Mouse (Mus musculus) lung, embryonic 14.5 days (tissue): ENCODE measurements around the gene Car6. TPM values are rescaled to one million over a fixed set of nuclear protein-coding genes. Genes with fewer than 3 reads are reported as not detected.

Source experiments
- ATAC-seq: fragments of 200-750 bp; cut with Nextera tagmentation; 2 replicates; pipeline ENCODE4 v1.8.0; 2017; ENCODE audit warnings: mild to moderate bottlenecking, moderate TSS enrichment, moderate library complexity; ENCODE audit not compliant: insufficient read depth
- DNase-seq: peaks from one replicate; pipeline ENCODE4 v3.0.0-alpha.2; 2015
- H3K27ac ChIP-seq: fragments of 300-500 bp; sonication (generic); 2 replicates; pipeline ENCODE4 v1.5.1; 2014; ENCODE audit warnings: low read depth, mild to moderate bottlenecking, moderate library complexity
- H3K27me3 ChIP-seq: fragments of 300-500 bp; sonication (generic); 2 replicates; pipeline ENCODE4 v1.6.1; 2014; ENCODE audit warnings: low read length, control low read depth; ENCODE audit not compliant: insufficient read depth
- H3K36me3 ChIP-seq: fragments of 300-500 bp; sonication (generic); 2 replicates; pipeline ENCODE4 v1.6.1; 2014; ENCODE audit warnings: control low read depth; ENCODE audit not compliant: insufficient read depth
- H3K4me1 ChIP-seq: fragments of 300-500 bp; sonication (generic); 2 replicates; pipeline ENCODE4 v1.6.1; 2014; ENCODE audit warnings: antibody characterized with exemption, control low read depth; ENCODE audit not compliant: insufficient read depth
- H3K4me2 ChIP-seq: fragments of 300-500 bp; sonication (generic); 2 replicates; pipeline ENCODE4 v1.6.1; 2014; ENCODE audit warnings: mild to moderate bottlenecking
- H3K4me3 ChIP-seq: fragments of 300-500 bp; sonication (generic); 2 replicates; pipeline ENCODE4 v1.5.1; 2014; ENCODE audit warnings: low read depth, low read length
- H3K9ac ChIP-seq: fragments of 300-500 bp; sonication (generic); 2 replicates; pipeline ENCODE4 v1.6.1; 2014
- H3K9me3 ChIP-seq: fragments of 300-500 bp; sonication (generic); 2 replicates; pipeline ENCODE4 v1.6.1; 2016; ENCODE audit warnings: low read depth, low read length, control low read depth
- CTCF ChIP-seq: IDR thresholded peaks from 2 replicates; pipeline ENCODE4 v1.5.1; 2016; ENCODE audit warnings: antibody characterized with exemption, low read depth
- WGBS: fragments of 180-500 bp; shearing (Covaris S2); extraction: QIAGEN DNeasy Blood & Tissue Kit; methylation state at CpG from one replicate; pipeline ENCODE4 v1.1.7; 2014; 5-methylcytosine and 5-hydroxymethylcytosine counted together
- polyA plus RNA-seq: library from polyadenylated mRNA; unstranded; fragments of >200 nt; fragmentation: Nextera tagmentation; extraction: Ambion mirVana; gene quantifications from 2 replicates; pipeline ENCODE4 v1.2.1, GENCODE M21; 2014

The Car6 gene
- polyA plus RNA-seq, 1 experiment from 2014 or later, result not detected

DNA sequence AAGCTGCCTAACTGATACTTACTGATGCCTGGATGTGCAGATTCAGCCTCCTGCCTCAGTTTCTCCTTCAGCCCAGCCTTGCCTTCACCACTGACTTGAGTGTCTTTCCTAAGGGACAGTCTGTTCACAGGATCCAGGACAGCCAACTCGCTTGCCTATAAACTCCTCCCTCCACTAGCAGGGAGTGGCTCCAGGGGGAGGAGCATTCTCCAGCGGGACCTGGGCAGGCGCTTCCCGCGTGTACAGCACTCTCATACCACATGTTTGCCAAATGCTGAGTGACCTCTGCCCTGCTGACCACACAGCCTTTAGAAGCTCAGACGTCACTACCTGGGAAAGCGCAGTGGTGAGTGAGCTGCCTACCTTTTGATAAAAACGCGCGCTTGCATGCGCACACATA is 19.5 kb upstream of the Car6 start:
- Histone ChIP-seq H3K9me3 (no peaks in the 10 kb centered on the region), H3K4me1 (peaks cover 2% of the 10 kb centered on the region; the same call in 1 of the 2 replicates), H3K27ac (no peak overlapping the region), H3K4me3 (peak overlapping the region; percentile 18), H3K4me2 (peak overlapping the region; percentile 58), H3K9ac (0 out of 2 replicates have a peak overlapping the region, but pooled peaks have one; percentile 3), H3K27me3 (no peaks in the 10 kb centered on the region), H3K36me3 (no peaks in the 10 kb centered on the region)
- ATAC-seq, result peak; percentile 67
- peak; percentile 70 for DNase-seq
- no peak for TF ChIP-seq CTCF
- WGBS, result 10% methylated on average over 11 of the region's 11 CpGs

DNA sequence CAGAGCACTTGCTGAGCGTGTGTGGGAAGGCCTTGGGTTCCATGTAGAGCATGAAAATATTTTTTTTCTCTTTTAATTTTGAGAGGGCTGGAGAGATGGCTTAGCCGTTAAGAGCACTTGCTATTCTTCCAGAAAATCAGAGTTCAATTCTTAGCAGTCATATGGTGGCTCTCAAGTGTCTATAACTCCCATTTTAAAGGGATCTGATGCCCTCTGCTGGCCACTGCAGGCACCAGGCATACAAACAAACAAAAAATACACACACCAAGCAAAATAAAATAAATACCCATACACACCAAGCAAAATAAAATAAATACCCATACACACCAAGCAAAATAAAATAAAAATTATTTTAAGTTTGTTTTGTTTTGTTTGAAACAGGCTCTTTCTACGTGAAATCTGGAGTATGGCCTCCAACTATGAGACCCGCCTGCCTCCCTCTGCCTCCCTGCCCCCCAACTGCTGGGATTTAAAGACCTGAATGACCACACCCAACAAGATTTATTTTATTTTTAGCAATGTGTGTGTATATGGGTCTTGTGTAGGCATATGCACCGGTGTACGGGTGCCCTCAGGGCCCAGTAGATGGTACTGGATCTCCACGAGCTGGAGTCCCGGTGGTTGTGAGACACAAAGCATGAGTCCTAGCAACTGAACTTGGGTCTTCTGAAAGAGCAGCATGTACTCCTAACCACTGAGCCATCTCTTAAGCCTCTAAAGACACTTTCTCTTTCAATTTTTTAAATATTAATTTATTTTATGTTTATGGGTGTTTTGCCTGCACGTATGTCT is 18.6 kb upstream of the Car6 start:
- no peak overlapping the region for H3K4me2 ChIP-seq
- no peaks in the 10 kb centered on the region for H3K27me3 ChIP-seq
- DNase-seq (peak; percentile 88), ATAC-seq (peak; percentile 47; the same call in 1 of the 2 replicates)
- WGBS, result 71% methylated on average over 9 of the region's 9 CpGs
- H3K4me1 ChIP-seq, result peaks cover 2% of the 10 kb centered on the region; the same call in 1 of the 2 replicates
- no peaks in the 10 kb centered on the region for H3K36me3 ChIP-seq
- no peaks in the 10 kb centered on the region for H3K9me3 ChIP-seq
- H3K27ac ChIP-seq, result no peak overlapping the region
- no peak overlapping the region for H3K4me3 ChIP-seq
- no peak overlapping the region for H3K9ac ChIP-seq
- TF ChIP-seq CTCF, result peak; percentile 74

DNA sequence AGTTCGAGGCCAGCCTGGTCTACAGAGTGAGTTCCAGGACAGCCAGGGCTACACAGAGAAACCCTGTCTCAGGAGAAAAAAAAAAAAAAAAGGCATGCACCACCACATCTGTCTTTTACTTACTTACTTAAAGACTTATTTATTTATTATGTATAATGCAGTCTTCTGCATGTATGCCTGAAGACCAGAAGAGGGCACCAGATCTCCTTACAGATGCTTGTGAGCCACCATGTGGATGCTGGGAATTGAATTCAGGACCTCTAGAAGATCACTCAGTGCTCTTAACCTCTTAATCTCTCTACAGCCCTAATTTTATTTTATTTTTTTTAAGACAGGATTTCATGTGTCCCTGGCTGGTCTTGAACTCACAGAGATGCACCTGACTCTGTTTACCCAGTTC is 16.8 kb upstream of the Car6 start:
- Histone ChIP-seq H3K4me3 (no peak overlapping the region), H3K9ac (no peak overlapping the region), H3K27me3 (no peaks in the 10 kb centered on the region), H3K27ac (no peak overlapping the region), H3K9me3 (no peaks in the 10 kb centered on the region), H3K36me3 (no peaks in the 10 kb centered on the region), H3K4me1 (peaks cover 2% of the 10 kb centered on the region; the same call in 1 of the 2 replicates), H3K4me2 (no peak overlapping the region)
- ATAC-seq (no peak), DNase-seq (no peak)
- TF ChIP-seq CTCF, result 0 out of 2 replicates have a peak, but pooled peaks have one; percentile 18
- WGBS, result 67% methylated on average over 1 of the region's 1 CpGs

DNA sequence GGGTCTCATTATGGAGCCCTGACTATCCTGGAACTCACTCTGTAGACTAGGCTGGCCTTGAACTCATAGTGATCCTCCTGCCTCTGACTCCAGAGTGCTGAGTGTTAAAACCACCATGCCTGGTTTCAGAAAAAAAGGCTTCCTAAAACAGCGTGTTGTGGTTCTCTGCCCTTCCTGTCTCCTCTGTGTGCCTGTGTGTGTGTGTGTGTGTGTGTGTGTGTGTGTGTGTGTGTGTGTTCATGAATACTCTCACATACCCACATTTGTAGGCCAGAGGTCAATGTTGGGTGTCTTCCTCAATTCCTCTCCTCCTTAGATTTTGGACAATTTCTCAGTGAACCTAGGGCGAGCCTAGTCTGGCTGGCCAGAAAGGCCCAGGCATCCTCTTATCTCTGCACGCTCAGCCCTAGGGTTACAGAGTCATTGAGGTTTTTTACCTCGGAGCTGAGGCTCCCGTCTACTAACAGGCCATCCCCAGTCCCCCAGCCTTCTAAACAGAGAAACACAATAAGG is 16.0 kb upstream of the Car6 start:
- ATAC-seq, result no peak
- no peak overlapping the region for H3K4me2 ChIP-seq
- no peak overlapping the region for H3K4me3 ChIP-seq
- DNase-seq, result no peak
- no peak overlapping the region for H3K27ac ChIP-seq
- no peaks in the 10 kb centered on the region for H3K27me3 ChIP-seq
- TF ChIP-seq CTCF, result no peak
- 67% methylated on average over 5 of the region's 5 CpGs for WGBS
- no peak overlapping the region for H3K9ac ChIP-seq
- H3K36me3 ChIP-seq, result no peaks in the 10 kb centered on the region
- peaks cover 2% of the 10 kb centered on the region; the same call in 1 of the 2 replicates for H3K4me1 ChIP-seq
- H3K9me3 ChIP-seq, result no peaks in the 10 kb centered on the region

DNA sequence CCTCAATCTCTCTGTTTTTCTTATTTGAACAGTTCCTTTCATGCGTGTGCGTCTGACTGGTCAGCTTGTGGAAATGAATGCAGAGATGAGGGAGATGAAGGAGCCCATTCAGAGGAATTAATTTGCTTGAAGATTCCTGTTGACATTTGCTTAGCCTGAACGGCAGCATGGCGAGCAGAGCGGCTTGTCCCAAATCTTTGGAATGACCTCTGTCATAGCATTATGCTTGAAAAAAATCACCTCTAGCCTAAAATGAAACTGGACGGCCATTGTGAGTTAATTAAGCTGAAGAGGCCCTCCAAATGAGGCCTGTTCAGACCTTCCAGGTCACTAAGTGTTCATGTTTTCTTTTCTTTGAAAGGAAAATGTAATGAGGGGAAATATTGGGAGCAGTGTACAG is 15.3 kb upstream of the Car6 start:
- Histone ChIP-seq H3K36me3 (no peaks in the 10 kb centered on the region), H3K4me1 (peaks cover 2% of the 10 kb centered on the region; the same call in 1 of the 2 replicates), H3K9me3 (no peaks in the 10 kb centered on the region), H3K9ac (no peak overlapping the region), H3K4me2 (no peak overlapping the region), H3K4me3 (no peak overlapping the region), H3K27me3 (no peaks in the 10 kb centered on the region), H3K27ac (no peak overlapping the region)
- no peak for TF ChIP-seq CTCF
- 68% methylated on average over 6 of the region's 6 CpGs for WGBS
- DNase-seq (no peak), ATAC-seq (no peak)

DNA sequence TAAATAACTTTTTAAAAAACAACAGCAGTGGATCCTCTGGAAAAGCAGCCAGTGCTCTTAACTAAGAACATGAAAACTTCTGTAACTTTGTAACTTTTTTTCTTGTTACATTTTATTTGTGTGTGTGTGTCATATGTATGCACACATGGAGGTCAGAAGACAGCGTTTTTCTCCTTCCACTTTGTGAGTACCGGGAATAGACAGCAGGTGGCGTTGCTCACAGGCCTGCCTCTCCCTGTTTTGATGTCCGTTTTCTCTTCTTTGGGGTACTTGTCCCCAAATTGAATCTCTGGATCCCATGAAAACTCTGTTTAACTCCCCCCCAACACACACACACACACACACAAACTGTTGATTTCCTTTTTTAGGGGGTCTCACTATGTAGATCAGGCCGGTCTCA is 12.8 kb upstream of the Car6 start:
- 34% methylated on average over 5 of the region's 5 CpGs for WGBS
- no peak for DNase-seq
- ATAC-seq, result no peak
- Histone ChIP-seq H3K4me3 (no peak overlapping the region), H3K4me2 (no peak overlapping the region), H3K27me3 (no peaks in the 10 kb centered on the region), H3K27ac (no peak overlapping the region), H3K36me3 (no peaks in the 10 kb centered on the region), H3K9ac (no peak overlapping the region), H3K9me3 (no peaks in the 10 kb centered on the region), H3K4me1 (no peaks in the 10 kb centered on the region)
- TF ChIP-seq CTCF, result peak; percentile 52

DNA sequence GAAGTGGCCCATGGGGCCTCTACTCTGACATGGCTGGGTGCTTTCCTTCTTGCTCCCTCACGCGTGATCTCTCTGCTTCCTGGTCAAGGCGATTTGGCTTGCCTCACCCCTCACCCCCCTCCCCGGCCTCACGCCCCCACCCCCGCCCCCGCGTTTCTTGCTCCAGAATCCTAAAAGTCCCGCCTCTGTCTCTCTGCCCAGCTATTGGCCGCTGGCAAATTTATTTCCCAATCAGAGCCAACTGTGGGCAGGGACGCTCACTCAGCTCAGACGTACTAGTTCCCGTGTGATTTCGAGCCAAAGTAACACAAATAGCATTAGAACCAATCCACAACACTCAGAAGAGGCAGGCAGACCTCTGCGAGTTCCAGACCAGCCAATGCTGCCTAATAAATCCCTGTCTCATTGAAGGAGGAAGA is 11.4 kb upstream of the Car6 start:
- peak; percentile 91 for DNase-seq
- H3K9ac ChIP-seq, result peak overlapping the region; percentile 48
- H3K9me3 ChIP-seq, result no peaks in the 10 kb centered on the region
- peak overlapping the region; percentile 28 for H3K4me3 ChIP-seq
- H3K4me2 ChIP-seq, result peak overlapping the region; percentile 60
- H3K36me3 ChIP-seq, result no peaks in the 10 kb centered on the region
- no peaks in the 10 kb centered on the region for H3K4me1 ChIP-seq
- ATAC-seq, result peak; percentile 96
- peak overlapping the region; percentile 40; the same call in 1 of the 2 replicates for H3K27ac ChIP-seq
- 3% methylated on average over 15 of the region's 15 CpGs for WGBS
- H3K27me3 ChIP-seq, result no peaks in the 10 kb centered on the region
- TF ChIP-seq CTCF, result no peak
